Mouse (Mus musculus) lung, postnatal 4 days (tissue): ENCODE results near the gene Zcchc4.
"Not testable (repeated sequence)": the region's sequence is repeated elsewhere in the genome, so short reads cannot be mapped to it uniquely, and the experiment has no call there.

Experiments
- DNase-seq, 2 experiments: peaks; one replicate each; pipeline ENCODE4 v3.0.0; 2021

Gene Zcchc4

DNA sequence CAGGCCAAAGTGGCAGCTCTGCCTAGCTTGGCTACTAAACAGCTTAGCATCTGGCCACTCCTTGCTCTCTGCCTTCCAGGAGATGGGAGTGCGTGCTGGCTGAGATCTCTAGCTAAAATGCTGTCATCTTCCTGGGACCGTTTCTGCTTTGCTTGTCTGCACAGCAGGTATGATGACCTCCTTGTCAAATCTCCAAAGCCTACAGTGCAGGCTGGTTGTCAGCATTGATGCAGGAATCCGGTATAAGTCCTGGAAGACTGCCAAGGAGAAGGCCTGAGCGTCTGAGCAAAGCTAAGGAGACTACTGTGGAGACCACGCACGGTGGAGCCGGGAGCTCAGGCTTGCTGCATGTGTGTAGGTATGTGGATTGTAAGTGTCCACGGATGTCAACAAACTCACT lies at the start of gene Zcchc4:
Gene Zcchc4 (plus strand): TSS at position 173 of the 400 bp plus-strand sequence.
- no peak for DNase-seq

GRCm38 (mm10) chr5:52727747-52728146 lies 47.5 kb upstream of the Zcchc4 start:
- DNase-seq: no peak

- no peak for DNase-seq
Observed at GRCm38 (mm10) chr5:52732811-52733210, 42.4 kb upstream of the Zcchc4 start.

DNA sequence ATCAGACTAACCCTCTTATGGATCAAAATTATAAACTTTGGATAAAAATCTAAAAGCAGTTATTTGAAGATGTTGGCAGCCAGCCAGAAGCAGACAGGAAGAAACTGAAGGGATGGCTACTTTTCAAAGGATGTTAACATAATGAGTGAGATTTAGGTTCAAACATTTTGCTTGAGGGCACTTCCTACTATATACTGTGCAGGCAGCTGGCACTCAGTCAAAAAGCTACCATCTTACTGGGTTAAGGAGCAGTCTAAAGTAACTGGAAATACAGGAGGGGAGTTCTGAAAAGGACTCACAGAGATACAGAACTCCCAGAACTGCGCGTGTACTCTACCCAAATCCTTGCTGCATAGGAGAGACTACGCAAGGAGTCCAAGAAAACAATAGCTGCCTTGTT lies 39.2 kb upstream of the Zcchc4 start:
- DNase-seq: no peak

DNA sequence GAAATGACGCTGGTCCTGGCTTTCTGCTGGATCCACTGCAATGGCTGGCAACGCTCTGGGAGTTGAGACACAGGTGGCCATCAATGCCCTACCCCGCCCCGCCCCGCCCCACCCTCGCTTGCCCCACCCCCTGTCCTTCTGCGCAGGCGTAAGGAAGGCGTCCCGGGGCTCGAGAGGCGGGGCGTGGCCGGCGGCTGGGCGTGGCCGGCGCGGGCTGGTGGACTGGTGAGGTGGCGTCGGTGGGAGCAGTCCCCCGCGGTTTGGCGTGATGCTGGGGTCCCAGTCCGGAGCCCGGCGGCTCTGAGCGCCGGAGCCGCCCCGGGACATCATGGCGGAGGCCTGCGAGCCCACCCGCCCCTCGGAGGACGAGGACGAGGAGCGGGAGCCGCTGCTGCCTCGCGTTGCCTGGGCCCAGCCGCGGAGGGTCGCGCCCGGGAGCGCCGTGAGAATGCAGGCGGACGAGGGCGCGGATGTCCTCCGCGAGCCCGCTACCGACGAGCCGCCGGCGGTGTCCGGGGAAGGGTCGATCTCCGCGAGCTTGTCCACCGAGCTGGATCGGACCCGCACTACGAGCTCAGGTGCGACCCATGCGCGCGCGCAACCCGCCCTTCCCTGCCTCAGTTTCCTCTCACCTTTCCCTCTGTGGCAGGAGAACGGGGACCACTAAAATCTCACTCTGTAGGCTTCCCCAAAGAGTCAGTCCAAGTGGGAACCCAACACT lies 33.7 kb upstream of the Zcchc4 start, which contains the start of gene Pi4k2b:
Gene Pi4k2b (plus strand): TSS at position 184 of the 721 bp plus-strand sequence.
- DNase-seq: peak; percentile 92

- DNase-seq: peak; percentile 45 to 66
Observed at GRCm38 (mm10) chr5:52742112-52742813, 32.9 kb upstream of the Zcchc4 start.

DNA sequence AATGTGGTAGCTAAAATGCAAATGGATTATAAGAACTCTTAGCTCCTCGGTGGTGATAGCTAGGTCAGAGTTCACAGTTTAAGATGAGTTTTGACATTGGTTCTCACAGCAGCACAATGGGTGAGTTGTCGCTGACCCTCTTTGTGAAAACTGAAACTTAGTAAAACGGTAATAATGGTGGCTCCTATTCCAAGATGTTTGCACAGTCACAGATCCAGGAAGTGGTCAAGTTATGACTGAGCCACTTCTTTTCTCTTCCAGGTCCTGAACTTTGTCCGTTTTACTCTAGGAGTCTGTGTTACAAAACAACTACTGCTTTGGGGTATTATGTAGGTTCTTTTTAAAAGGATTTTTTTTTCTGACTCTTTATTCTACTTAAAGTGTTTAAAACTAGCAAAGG lies 32.0 kb upstream of the Zcchc4 start:
- DNase-seq: no peak

GRCm38 (mm10) chr5:52746920-52747319 lies 28.3 kb upstream of the Zcchc4 start:
- DNase-seq: no peak

DNA sequence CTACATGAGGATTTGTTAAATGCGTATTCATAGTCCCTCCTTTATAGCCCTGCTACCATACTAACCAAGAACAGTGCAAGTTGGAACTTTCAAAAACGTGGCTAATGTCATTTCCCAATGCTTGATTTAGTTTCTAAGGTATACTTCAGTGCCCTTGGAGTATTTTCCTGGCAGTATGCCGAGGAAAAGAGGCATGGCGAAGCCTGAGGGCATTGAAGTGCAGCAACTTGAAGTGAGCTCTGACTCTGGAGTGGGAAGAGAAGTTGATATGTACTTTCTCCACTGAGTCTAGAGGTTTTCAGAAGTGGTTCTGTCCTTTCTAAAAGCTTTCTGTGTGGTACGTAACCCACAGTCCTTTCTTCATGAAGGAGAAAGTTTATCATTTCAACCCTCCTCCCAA lies 26.5 kb upstream of the Zcchc4 start:
- peak; percentile 76 to 78 for DNase-seq

DNA sequence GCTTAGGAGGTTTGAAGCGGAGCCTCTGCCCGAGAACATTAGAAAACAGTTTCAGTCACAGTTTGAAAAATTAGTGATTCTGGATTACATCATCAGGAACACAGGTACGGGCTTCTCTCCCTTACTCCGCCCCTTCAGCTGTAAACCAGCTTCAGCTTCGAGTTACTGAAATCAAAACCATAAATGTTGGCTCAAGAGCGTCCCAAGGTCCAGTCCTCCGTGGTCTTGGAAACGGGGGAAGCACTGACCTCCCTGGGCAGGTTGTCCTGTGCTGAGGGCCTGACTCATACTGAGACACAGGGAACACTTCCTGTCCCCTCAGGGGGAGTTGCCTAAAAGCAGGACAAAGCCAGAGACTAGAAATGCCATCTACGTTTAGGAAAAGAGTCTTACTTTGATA lies 22.1 kb upstream of the Zcchc4 start:
- peak in 1 of 2 experiments; percentile 23 for DNase-seq

- DNase-seq: no peak
Observed at GRCm38 (mm10) chr5:52754196-52754595, 21.0 kb upstream of the Zcchc4 start.

- DNase-seq: no peak
Observed at GRCm38 (mm10) chr5:52755337-52755736, 19.9 kb upstream of the Zcchc4 start.

DNA sequence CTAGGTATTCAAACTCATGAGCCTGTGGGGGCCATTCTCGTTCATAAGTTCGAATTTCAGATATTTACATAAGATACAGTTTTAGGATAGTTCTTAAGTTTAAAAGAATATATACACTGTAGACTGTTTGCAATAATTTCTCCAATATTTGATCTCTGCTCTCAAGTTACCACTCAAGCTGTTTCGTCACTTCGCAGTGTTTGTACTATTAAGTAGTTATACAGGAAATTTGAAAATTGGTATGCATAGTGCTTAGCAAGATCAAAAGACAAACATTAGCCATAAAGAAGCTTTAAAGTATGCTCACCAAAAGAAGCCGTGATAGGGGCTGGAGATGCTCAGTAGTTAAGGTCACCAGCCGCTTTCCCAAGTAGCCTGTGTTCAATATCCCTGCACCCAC lies 19.2 kb upstream of the Zcchc4 start:
- DNase-seq: peak in 1 of 2 experiments; percentile 23

DNA sequence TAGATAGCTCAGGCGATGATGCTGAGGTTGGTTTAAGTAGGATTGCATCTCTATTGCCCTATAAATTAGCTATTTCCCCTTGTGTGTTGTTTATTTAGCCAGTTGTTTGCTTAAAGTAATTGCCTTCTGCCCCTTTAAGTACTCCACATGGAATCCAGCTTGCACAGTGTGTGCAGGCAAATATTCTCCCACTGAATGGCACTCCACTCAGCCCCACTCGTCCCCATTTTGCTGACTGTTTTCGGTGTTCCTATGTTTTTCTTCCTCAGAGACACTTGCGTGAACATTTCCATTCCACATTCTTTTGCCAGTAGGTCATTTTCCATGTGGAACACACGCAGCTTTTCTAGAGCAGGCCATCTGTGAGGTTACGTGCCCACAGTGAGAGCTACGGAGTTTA lies 12.6 kb upstream of the Zcchc4 start:
- peak; percentile 26 to 48 for DNase-seq

- DNase-seq: no peak
Observed at GRCm38 (mm10) chr5:52774267-52774666, 942 bp upstream of the Zcchc4 start.

DNA sequence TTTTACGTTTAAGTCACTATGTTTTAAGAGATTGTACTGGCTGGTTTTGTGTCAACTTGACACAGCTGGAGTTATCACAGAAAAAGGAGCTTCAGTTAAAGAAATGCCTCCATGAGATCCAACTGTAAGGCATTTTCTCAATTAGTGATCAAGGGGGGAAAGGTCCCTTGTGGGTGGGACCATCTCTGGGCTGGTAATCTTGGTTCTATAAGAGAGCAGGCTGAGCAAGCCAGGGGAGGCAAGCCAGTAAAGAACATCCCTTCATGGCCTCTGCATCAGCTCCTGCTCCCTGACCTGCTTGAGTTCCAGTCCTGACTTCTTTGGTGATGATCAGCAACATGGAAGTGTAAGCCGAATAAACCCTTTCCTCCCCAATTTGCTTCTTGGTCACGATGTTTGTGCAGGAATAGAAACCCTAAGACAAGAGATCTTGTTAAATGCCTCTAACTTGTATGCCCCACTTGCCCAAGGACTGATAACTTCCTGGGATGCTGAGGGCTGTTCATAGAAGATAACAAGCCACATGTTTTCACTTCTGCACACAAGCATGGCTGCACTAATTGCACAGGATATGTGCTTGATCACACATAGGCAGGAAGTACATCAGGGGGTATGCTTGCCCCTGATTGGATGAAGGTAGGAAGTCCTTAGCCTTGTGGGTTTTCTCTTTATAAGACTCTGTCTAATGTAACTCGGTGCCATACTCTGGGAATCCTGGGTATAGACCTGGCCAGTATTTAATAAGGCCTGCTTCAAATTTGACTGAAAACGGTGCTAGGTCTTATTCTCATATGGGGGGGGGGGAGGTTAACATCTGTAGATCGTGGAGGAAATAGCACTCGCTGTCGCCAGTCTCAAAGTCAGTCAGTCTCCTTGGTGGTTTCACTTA lies 1.5 kb downstream of the Zcchc4 start:
- DNase-seq: not testable (repeated sequence)

GRCm38 (mm10) chr5:52782523-52783250 lies 7.5 kb downstream of the Zcchc4 start:
- DNase-seq: peak; percentile 92

- DNase-seq: no peak
Observed at GRCm38 (mm10) chr5:52783251-52783620, 8.0 kb downstream of the Zcchc4 start.

DNA sequence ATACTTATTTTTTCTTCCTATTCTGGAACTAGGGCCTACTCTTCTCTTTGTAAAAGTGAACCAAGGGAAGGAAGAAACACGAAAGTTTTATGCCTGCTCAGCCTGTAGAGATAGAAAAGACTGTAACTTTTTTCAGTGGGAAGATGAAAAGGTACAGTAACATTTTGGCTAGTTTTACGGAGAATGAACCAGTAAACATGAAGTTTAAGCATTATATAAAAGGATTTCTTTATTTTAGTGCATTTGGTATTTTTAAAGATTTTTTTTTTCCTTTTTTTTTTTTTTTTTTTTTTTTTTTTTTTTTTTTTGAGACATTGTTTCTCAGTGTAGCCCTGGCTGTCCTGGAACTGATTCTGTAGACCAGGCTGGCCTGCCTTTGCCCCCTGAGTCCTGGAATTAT lies 8.7 kb downstream of the Zcchc4 start:
- DNase-seq: no peak

DNA sequence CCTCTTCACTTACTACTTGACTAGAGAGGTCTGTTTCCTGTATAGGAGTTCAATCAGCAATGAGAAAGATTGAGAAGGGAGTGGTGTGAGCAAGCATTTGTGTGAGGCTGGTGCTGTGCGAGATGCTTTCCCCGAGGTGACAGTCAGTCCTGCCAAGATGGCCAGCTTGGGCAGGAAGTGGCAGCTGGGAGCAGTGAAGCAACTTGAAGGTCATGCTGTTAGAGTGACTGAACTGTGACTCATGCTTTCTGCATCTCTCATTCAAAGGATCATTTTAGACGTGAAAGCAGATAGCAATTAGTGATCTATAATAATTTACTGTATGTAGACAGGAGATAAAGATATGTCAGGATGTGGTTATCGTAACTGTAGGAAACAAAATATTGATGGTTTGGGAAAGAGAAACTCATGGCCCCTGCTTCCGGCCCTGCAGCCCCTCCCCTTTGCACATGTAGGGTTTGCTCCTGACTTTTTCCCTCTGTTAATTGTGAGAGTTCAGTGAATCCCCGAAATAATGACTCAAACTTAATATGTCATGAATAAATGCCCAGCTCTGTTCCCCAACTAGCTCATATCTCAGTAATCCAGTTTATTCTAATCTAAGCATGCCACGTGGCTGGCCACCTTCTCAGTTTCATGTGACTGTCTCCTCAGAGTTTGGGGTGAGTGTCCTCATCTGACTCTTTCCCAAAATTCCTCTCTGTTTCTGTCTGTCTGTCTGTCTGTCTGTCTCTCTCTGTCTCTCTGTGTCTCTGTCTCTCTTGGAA lies 11.5 kb downstream of the Zcchc4 start:
- DNase-seq: no peak

- no peak for DNase-seq
Observed at GRCm38 (mm10) chr5:52793230-52793629, 18.0 kb downstream of the Zcchc4 start.

GRCm38 (mm10) chr5:52794109-52794508 lies 18.9 kb downstream of the Zcchc4 start:
- DNase-seq: no peak
